Mouse (Mus musculus) E14TG2a.4 (cell line): Measurements from ENCODE around the gene Ung.

ENCODE experiments used
- H3K27me3 ChIP-seq: 2 replicates; pipeline ENCODE4 v1.6.1; 2014; ENCODE audit warnings: low read length, control low read depth; ENCODE audit not compliant: insufficient read depth
- H3K36me3 ChIP-seq: 2 replicates; pipeline ENCODE4 v1.6.1; 2014; ENCODE audit warnings: low read length, control low read depth; ENCODE audit not compliant: insufficient read depth
- H3K4me1 ChIP-seq: replicated peaks from 2 replicates; pipeline ENCODE4 v1.6.1; 2014; ENCODE audit warnings: low read depth, low read length, control low read depth
- H3K4me3 ChIP-seq: replicated peaks from 2 replicates; pipeline ENCODE4 v1.5.1; 2014; ENCODE audit warnings: mild to moderate bottlenecking, low read length
- H3K9me3 ChIP-seq: 2 replicates; pipeline ENCODE4 v1.6.1; 2014; ENCODE audit warnings: low read length, control low read depth
- CTCF ChIP-seq: conservative IDR thresholded peaks from 2 replicates; pipeline ENCODE4 v1.5.1; 2014; ENCODE audit warnings: low read length
- NANOG ChIP-seq: IDR thresholded peaks from 2 replicates; pipeline ENCODE4 v1.6.1; 2014; ENCODE audit warnings: borderline replicate concordance, low read length, mixed read lengths
- POU5F1 ChIP-seq: IDR thresholded peaks from 2 replicates; pipeline ENCODE4 v1.6.1; 2014; ENCODE audit warnings: low read length, borderline replicate concordance

The Ung gene

GRCm38 (mm10) chr5:114173458-114173857 is 43.3 kb downstream of the Ung start:
- H3K4me1 ChIP-seq, result peaks cover 40% of the 10 kb centered on the region
- H3K36me3 ChIP-seq, result no peaks in the 10 kb centered on the region
- no peak overlapping the region for H3K4me3 ChIP-seq
- H3K9me3 ChIP-seq, result no peaks in the 10 kb centered on the region
- TF ChIP-seq POU5F1 (no peak), CTCF (peak; percentile 43), NANOG (no peak)
- no peaks in the 10 kb centered on the region for H3K27me3 ChIP-seq

GRCm38 (mm10) chr5:114173877-114174581 is 43.8 kb downstream of the Ung start:
- H3K4me3 ChIP-seq, result peak overlapping the region; percentile 87; the same call in 1 of the 2 replicates

GRCm38 (mm10) chr5:114174639-114175038 is 44.5 kb downstream of the Ung start:
- Histone ChIP-seq H3K4me3 (peak overlapping the region; percentile 87), H3K36me3 (no peaks in the 10 kb centered on the region), H3K9me3 (no peaks in the 10 kb centered on the region), H3K4me1 (peaks cover 51% of the 10 kb centered on the region), H3K27me3 (no peaks in the 10 kb centered on the region)
- TF ChIP-seq CTCF (peak; percentile 79), NANOG (no peak)

More at GRCm38 (mm10) chr5:114173877-114174581, 43.8 kb downstream of the Ung start:
- TF ChIP-seq POU5F1 (no peak), CTCF (no peak), NANOG (no peak)
- Histone ChIP-seq H3K27me3 (no peaks in the 10 kb centered on the region), H3K9me3 (no peaks in the 10 kb centered on the region), H3K4me1 (peaks cover 45% of the 10 kb centered on the region), H3K36me3 (no peaks in the 10 kb centered on the region)

GRCm38 (mm10) chr5:114175596-114176171 is 45.5 kb downstream of the Ung start:
- TF ChIP-seq NANOG, result 0 out of 2 replicates have a peak, but pooled peaks have one; percentile 9
- TF ChIP-seq POU5F1, result no peak
- no peak for TF ChIP-seq CTCF
- H3K9me3 ChIP-seq, result no peaks in the 10 kb centered on the region
- no peaks in the 10 kb centered on the region for H3K27me3 ChIP-seq
- no peaks in the 10 kb centered on the region for H3K36me3 ChIP-seq
- H3K4me1 ChIP-seq, result peaks cover 56% of the 10 kb centered on the region
- peak overlapping the region; percentile 87 for H3K4me3 ChIP-seq

GRCm38 (mm10) chr5:114176548-114177400 is 46.6 kb downstream of the Ung start:
- no peak for TF ChIP-seq POU5F1
- TF ChIP-seq NANOG, result no peak
- TF ChIP-seq CTCF, result peak; percentile 44
- Histone ChIP-seq H3K36me3 (no peaks in the 10 kb centered on the region), H3K27me3 (no peaks in the 10 kb centered on the region), H3K9me3 (no peaks in the 10 kb centered on the region), H3K4me3 (peak overlapping the region; percentile 87), H3K4me1 (peaks cover 56% of the 10 kb centered on the region)

GRCm38 (mm10) chr5:114177966-114178719 is 48.0 kb downstream of the Ung start:
- H3K36me3 ChIP-seq, result no peaks in the 10 kb centered on the region
- H3K4me1 ChIP-seq, result peaks cover 51% of the 10 kb centered on the region
- no peaks in the 10 kb centered on the region for H3K27me3 ChIP-seq
- no peak overlapping the region for H3K4me3 ChIP-seq
- peak; percentile 35 for TF ChIP-seq CTCF
- TF ChIP-seq POU5F1, result no peak
- TF ChIP-seq NANOG, result no peak
- no peaks in the 10 kb centered on the region for H3K9me3 ChIP-seq

GRCm38 (mm10) chr5:114179541-114179940 is 49.4 kb downstream of the Ung start:
- Histone ChIP-seq H3K36me3 (no peaks in the 10 kb centered on the region; the same call in none of the 2 replicates), H3K27me3 (no peaks in the 10 kb centered on the region), H3K4me3 (no peak overlapping the region), H3K9me3 (no peaks in the 10 kb centered on the region), H3K4me1 (peaks cover 42% of the 10 kb centered on the region)
- TF ChIP-seq NANOG (no peak), POU5F1 (no peak), CTCF (no peak)

GRCm38 (mm10) chr5:114183493-114183892 is 53.3 kb downstream of the Ung start:
- Histone ChIP-seq H3K4me3 (no peak overlapping the region), H3K9me3 (no peaks in the 10 kb centered on the region), H3K36me3 (peaks cover 6% of the 10 kb centered on the region), H3K4me1 (peaks cover 25% of the 10 kb centered on the region), H3K27me3 (no peaks in the 10 kb centered on the region)
- TF ChIP-seq NANOG, result no peak
- TF ChIP-seq POU5F1, result no peak
- TF ChIP-seq CTCF, result no peak
